Mouse (Mus musculus) hindlimb bud, embryonic 11.5 days (tissue): ENCODE results near the gene Krt10.

Source experiments
- DNase-seq: peaks from one replicate; pipeline ENCODE4 v3.0.0-alpha.2; 2012; ENCODE audit warnings: low read depth, low spot score; ENCODE audit errors: extremely low spot score

Gene Krt10

DNA sequence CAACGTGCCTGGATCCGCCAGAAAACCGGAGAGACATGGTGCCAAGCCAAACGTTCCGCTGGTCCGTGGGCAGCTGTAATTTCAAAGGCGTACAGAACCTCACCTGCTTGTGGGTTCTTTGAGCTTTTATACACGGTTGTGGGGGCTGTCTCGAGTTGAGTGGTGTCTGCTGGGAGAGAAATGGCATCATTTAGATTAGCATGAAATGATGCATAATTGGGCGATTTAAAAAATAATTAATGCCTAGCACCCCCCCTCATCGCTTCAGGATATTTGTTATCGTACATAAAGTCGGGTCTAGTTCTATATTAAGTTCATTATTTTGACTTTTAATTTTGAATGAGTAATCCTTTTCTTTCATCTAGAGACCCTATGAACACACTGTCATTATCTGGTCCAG lies 14.4 kb downstream of the Krt10 start, which contains the start of gene Krt28:
Gene Krt28 (minus strand): TSS at position 101 of the 400 bp plus-strand sequence.
- DNase-seq = no peak

DNA sequence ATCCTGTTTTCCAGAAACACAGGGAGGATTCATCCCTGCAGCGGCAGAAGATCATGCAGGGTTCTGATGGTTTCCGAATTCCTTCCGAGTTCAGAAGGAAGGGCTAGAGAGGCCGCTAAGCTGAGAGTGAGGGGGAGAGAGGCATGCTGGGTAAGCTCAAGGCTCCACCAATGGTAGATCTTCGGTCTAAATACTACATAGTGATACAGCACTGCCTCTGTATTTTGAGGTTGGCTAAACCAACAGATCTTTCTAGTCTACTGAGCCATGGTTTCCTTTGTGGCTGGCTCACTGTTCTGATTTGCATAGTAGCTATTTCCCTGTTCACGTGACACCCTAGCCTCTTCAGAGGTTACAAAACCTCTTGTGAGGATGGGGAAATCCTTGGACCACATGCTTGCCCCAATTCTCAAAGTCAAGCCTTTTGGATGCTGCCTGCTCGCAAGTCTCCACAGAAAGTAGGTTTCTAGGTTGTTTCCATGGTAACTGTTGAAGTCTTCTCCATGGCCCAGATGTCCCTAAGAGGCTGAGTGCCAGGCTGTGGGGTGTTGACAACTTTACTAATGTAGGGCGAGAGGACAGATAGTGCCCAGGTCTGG lies 19.2 kb downstream of the Krt10 start:
- no peak for DNase-seq

DNA sequence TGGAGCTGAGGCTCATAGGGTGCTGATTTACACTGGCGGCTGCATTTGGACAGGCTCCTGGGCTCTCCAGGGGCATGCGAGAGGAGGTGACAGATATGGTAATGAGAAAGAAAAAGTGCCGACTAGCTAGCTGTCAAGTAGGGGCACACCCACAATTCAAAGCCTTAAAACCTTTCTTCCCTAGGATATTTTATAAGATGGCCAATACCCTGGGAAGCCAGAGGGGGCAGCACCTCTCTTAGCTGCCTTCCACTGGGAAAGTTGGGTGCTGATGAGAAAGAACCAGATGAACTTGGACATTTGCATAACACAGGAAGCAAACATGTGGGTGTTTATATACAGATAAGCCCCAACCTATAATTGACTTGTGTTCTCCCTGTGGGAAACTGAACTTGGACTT lies 19.9 kb downstream of the Krt10 start:
- DNase-seq = no peak

DNA sequence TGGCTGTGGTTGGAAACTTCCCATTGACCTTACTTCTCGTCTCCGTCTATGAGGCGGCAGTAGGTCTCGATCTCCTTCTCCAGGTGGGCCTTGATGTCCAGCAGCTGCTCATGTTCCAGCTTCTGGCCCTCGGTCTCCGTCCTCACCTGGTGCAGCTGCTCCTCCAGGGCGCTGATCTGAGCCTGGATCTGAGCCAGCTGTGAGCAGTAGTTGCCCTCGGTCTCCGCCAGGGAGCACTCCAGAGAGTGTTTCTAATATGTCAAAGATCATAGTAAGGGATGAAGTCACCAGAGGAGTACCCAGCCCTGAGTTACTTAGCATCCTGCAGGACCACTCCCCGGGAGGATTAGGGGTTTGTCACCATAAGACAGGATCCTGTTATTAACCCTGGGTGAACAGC lies 22.4 kb downstream of the Krt10 start:
- DNase-seq = no peak

DNA sequence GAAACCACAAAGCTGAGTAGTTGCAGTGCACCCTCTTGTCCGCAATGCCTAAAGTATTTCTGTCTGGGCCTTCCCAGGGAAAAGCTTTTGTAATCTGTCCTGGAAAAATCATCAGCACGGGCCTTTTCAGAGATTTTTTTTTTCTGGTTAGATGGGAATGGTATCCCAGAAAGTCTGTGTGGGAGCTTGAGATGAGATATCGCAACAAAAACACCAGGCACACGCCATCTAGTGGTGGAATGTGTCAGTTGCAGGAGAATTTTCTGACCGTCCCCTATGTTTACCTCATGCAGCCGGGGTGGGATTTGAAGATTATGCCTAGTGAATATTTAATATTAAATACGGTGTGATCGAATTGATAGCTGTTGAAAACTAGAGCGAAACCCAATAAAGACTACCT lies 24.8 kb downstream of the Krt10 start:
- DNase-seq = no peak

DNA sequence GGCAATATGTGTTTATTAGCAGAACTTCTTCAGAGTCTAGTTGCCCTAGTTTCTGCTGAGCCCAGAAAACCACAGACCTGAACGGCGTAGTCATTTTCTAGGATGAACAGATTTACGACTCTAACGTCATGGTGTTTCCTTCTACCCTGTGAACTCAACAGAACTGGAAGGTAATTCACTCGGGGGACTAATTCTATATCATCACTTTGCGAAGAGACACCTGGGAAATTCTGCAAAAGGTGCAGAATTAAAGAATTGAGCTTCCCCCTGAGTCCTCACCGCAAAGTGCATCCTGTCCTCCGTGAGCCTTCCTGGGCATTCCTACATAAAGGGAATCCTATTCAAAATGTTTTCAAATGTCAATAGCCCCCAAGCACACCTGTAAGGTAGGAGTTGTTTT lies 27.7 kb downstream of the Krt10 start:
- DNase-seq = no peak

DNA sequence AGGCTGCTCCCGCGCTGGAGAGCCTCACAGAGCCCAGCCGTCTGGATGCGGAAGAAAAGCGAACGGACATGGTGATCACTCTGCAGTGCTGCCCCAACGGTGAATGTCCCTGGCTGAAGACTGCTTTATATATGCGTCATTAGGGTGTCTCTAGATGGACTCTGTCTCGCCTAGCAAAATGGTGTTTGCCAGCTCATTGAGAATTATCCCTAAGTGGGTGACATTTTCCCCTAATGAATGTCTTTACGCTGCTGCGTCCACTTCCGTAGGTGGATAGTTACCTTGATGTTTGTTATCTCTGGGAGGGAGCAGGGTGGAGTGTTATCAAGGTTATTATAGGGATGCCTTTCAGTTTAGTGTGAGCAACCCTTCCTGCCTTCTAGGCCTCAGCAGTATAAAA lies 38.2 kb downstream of the Krt10 start, which contains the start of gene Krt27:
Gene Krt27 (minus strand): TSS at position 101 of the 400 bp plus-strand sequence.
- no peak for DNase-seq

DNA sequence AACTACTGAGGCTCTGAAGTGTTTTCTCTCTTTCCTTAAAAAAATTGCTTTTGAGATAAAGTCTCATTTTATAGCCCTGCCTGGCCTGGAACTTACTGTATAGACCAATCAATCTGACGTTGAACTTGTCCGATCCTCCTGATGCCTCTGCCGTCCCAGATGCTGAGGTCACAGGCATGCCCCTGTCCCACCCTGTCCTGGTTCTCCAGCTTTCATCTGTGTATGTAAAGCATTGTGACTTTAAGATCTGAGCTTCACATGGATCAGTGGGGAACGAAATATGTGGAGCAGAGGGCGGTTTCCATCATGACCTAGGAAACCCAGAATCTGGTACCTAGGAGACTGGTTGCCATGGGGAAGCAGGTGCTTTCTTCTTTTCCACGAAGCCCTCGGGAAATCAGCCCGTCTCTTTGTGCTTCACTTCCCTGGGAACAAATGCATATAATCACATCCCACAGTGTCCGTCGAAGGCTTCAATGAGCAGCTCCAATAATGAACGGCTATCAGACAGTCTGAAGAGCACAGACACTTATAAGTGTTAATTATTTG lies 49.8 kb downstream of the Krt10 start:
- DNase-seq = no peak

DNA sequence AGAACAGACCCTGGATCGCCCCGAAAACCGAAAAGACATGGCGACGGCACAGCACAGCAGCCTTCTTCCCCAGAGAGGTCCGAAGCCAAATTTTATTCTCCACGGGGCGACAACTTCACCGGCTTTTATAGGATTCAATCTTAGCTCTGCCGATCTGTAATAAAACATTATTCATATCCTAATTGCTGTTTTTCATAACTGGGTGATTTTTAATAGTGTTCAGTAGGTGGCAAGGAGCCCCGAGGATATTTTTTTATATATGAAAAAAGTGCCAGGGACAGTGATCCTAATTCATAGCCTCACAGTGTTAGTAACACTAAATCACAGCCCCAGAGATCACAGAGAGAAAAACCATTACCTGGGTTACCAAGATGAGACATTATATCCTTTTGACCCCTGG lies 51.3 kb downstream of the Krt10 start, which contains the start of gene Krt26:
Gene Krt26 (minus strand): TSS at position 101 of the 400 bp plus-strand sequence.
- no peak for DNase-seq
